Mouse (Mus musculus) C2C12 (cell line): ENCODE results near the gene Lyrm7.

Experiments
- CTCF ChIP-seq: IDR thresholded peaks from one replicate; pipeline ENCODE4 v1.5.1; 2011; ENCODE audit not compliant: control insufficient read depth, insufficient read depth, insufficient read length
- MYOD1 ChIP-seq: IDR thresholded peaks from one replicate; pipeline ENCODE4 v1.6.1; 2011; ENCODE audit warnings: low read depth; ENCODE audit not compliant: control insufficient read depth, insufficient read length
- USF1 ChIP-seq: IDR thresholded peaks from one replicate; pipeline ENCODE4 v1.6.1; 2011; ENCODE audit warnings: low read depth, mild to moderate bottlenecking, control low read depth, moderate library complexity

DNA sequence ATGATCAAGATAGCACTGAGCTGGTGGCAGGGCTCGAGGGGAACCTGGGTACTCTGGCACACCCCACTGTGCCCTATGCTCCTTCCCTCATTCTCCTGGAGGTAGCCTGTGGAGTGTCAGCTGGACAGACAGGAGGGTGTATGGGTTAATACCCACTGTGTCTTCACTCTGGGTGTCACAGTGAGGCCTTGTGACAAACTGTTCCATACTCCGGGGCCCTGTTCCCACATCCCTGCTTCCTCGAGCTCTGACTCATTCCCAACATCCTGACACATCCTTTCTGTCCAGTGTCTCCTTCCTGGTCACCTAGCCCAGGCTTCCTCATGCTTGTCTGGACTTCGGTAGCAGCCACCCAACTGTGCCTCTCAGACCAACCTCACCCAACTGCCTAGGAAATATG lies 45.8 kb upstream of the Lyrm7 start:
- no peak for TF ChIP-seq CTCF
- no peak for TF ChIP-seq USF1
- no peak for TF ChIP-seq MYOD1
